Mouse (Mus musculus) limb, embryonic 15.5 days (tissue): ENCODE data around the gene Chst14. TPM values are rescaled to one million over a fixed set of nuclear protein-coding genes. Genes with fewer than 3 reads are reported as not detected.

ENCODE experiments used
- ATAC-seq: fragments of 200-750 bp; cut with Nextera tagmentation; 2 replicates; pipeline ENCODE4 v1.8.0; 2017; ENCODE audit warnings: low read depth, moderate TSS enrichment; ENCODE audit not compliant: insufficient number of reproducible peaks, low FRiP score, low TSS enrichment
- H3K27ac ChIP-seq: fragments of 300-500 bp; sonication (generic); 2 replicates; pipeline ENCODE4 v1.5.1; 2015; ENCODE audit warnings: moderate library complexity, mild to moderate bottlenecking, inconsistent platforms
- H3K27me3 ChIP-seq: fragments of 300-500 bp; sonication (generic); 2 replicates; pipeline ENCODE4 v1.6.1; 2015; ENCODE audit warnings: inconsistent platforms
- H3K36me3 ChIP-seq: fragments of 300-500 bp; sonication (generic); 2 replicates; pipeline ENCODE4 v1.6.1; 2015; ENCODE audit warnings: inconsistent platforms
- H3K4me1 ChIP-seq: fragments of 300-500 bp; sonication (generic); 2 replicates; pipeline ENCODE4 v1.6.1; 2015; ENCODE audit warnings: inconsistent platforms
- H3K4me2 ChIP-seq: fragments of 300-500 bp; sonication (generic); 2 replicates; pipeline ENCODE4 v1.6.1; 2015; ENCODE audit warnings: mild to moderate bottlenecking, inconsistent platforms
- H3K4me3 ChIP-seq: fragments of 300-500 bp; sonication (generic); 2 replicates; pipeline ENCODE4 v1.5.1; 2015; ENCODE audit warnings: mild to moderate bottlenecking, inconsistent platforms
- H3K9ac ChIP-seq: fragments of 300-500 bp; sonication (generic); 2 replicates; pipeline ENCODE4 v1.6.1; 2015; ENCODE audit warnings: inconsistent platforms
- H3K9me3 ChIP-seq: fragments of 300-500 bp; sonication (generic); 2 replicates; pipeline ENCODE4 v1.6.1; 2016; ENCODE audit warnings: inconsistent platforms
- WGBS: fragments of 180-500 bp; shearing (Covaris S2); methylation state at CpG from one replicate; pipeline ENCODE4 v1.1.7; 2015; 5-methylcytosine and 5-hydroxymethylcytosine counted together
- polyA plus RNA-seq: library from polyadenylated mRNA; unstranded; fragments of >200 nt; fragmentation: Nextera tagmentation; extraction: Ambion mirVana; gene quantifications from 2 replicates; pipeline ENCODE4 v1.2.1, GENCODE M21; 2015

Chst14 gene
- polyA plus RNA-seq, 1 experiment from 2014 or later = 47.0 TPM

DNA sequence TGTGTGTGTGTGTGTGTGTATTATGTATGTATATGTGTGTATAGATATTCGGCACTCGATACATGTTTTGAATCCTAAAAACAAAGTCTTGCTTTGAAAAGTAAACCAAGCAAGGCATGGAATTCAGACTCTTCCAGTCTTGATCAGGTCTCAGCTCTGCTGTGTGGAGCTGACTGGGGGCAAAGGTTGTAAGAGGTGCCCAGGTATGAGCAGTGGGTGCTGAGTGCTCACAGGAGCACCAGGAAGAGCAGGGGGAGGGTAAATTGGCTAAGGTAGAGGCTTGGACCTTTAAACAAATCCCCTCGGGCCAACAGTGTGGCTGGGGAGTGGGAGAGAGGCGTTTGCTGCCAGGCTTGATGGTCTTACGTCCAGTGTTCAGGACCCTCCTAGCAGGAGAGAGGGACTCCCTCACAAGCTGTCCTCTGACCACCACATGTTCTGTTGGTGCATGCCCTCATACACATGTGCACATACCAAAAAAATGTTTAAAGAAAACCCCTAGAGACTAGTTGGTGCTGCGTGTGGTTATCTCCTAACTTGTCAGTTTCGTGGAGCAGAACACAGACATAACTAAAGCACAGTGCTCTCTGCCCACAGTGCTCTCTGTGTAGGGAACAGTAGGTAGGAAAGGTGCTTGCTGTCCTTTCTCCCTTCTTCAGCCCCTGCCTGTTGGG lies 15.6 kb upstream of the Chst14 start:
- Histone ChIP-seq H3K27ac (no peak overlapping the region), H3K4me1 (peaks cover 18% of the 10 kb centered on the region), H3K36me3 (no peaks in the 10 kb centered on the region), H3K9ac (no peak overlapping the region), H3K4me3 (no peak overlapping the region), H3K27me3 (no peaks in the 10 kb centered on the region), H3K4me2 (no peak overlapping the region), H3K9me3 (no peaks in the 10 kb centered on the region)
- WGBS = 61% methylated on average over 7 of the region's 7 CpGs
- ATAC-seq = no peak

DNA sequence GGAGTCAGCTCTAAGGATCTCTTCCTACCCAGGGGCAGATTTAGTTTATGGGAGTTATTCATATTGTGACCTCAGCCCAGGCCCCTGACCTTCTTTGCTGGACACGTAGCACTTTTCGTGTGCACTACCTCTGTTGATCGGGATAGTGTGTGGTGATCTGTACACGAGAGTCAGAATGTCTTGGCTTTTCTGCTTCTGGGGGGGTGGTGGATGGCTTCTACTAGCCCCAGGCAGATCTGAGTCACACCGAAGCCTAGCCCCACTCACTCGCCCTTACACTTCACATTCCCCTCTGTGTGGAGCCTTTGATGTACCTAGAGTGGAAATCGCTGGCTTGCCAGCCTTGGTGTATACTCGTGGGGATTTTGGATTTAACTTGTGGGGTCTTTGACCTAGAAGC lies 13.6 kb upstream of the Chst14 start:
- Histone ChIP-seq H3K36me3 (peaks cover 11% of the 10 kb centered on the region), H3K27ac (no peak overlapping the region), H3K9me3 (no peaks in the 10 kb centered on the region), H3K4me2 (no peak overlapping the region), H3K9ac (no peak overlapping the region), H3K27me3 (no peaks in the 10 kb centered on the region), H3K4me1 (peaks cover 24% of the 10 kb centered on the region), H3K4me3 (no peak overlapping the region)
- no peak for ATAC-seq
- WGBS = 62% methylated on average over 8 of the region's 8 CpGs

DNA sequence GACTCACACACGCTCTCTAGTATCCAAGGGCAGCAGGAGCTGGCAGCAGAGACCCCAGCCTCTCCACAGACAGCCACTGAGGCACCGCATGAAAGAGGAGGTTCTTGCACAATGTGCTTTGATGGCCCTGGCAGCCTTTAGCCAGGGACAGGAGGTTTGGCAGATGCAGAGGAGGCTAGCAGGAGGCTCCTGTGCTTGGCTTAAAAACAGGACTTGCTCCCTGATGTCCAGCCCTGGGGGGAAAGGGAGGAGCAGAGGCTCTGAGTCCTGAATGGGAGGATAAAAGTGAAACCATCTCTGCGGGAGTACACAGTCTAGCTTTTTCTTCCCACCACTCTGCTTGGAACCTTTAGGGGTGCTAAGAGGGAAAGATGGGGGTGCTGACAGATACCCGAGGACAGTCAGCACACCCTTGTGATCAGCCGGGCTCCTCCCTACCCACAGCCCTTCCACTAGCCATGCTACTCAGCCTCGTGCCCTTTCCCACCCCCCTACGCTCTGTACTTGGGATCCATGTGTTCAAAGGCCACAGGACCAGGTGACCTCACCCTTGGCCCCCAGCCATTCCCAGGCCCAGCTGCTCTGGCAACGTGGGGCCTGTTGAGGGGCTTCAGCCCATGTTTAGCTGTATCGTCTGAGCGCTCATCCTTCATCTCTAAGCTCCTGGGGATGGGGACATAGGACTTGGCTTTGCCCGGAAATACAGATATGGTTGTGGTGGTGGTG lies 12.6 kb upstream of the Chst14 start:
- WGBS = 54% methylated on average over 11 of the region's 11 CpGs
- Histone ChIP-seq H3K4me3 (no peak overlapping the region), H3K9me3 (no peaks in the 10 kb centered on the region), H3K9ac (no peak overlapping the region), H3K4me2 (peak overlapping the region; percentile 3; the same call in 1 of the 2 replicates), H3K36me3 (peaks cover 12% of the 10 kb centered on the region), H3K4me1 (peaks cover 31% of the 10 kb centered on the region), H3K27me3 (no peaks in the 10 kb centered on the region), H3K27ac (no peak overlapping the region)
- no peak for ATAC-seq

DNA sequence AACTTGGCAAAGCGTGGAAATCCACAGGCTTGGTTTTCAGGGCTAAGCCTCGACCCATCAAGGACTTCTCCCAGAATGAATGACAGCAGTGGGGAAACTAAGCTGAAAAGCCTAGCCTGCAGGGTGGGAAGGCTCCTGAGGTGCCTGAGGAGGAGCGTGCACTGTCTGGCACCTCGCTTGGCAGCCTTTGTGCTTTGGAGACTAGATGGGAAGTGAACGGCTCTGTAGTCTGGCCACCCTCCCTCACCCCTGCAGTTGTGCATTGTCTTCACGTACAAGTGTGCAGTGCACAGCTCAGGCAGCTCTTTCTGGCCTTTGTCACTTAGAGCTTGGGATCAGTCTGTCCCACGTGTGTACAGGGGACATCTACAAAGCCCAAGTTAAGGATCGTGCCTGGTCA lies 11.6 kb upstream of the Chst14 start:
- H3K9me3 ChIP-seq = no peaks in the 10 kb centered on the region
- H3K27ac ChIP-seq = no peak overlapping the region
- no peak overlapping the region for H3K9ac ChIP-seq
- peaks cover 19% of the 10 kb centered on the region for H3K36me3 ChIP-seq
- no peaks in the 10 kb centered on the region for H3K27me3 ChIP-seq
- no peak for ATAC-seq
- WGBS = 60% methylated on average over 8 of the region's 8 CpGs
- H3K4me3 ChIP-seq = no peak overlapping the region
- peaks cover 31% of the 10 kb centered on the region for H3K4me1 ChIP-seq
- no peak overlapping the region for H3K4me2 ChIP-seq

DNA sequence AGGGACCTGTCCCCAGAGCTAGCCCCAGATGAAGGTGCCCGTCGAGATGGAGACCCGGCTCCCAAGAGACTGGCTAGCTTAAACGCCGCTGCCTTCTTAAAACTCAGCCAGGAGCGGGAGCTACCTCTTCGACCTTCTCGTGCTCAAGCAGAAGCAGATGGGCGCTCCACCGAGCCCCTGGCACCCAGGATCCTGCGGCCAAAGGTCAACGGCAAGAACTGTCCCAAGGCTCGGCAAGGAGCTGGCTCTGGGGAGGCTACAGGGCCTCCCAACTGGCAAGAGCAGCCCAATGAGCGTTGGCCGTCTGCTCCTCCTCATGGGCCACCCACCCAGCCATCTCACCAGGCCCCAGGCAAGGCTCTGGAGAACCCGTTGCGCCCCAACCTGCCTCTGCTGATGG lies 9.9 kb upstream of the Chst14 start:
- no peak for ATAC-seq
- Histone ChIP-seq H3K4me3 (no peak overlapping the region), H3K4me1 (peaks cover 31% of the 10 kb centered on the region), H3K27me3 (no peaks in the 10 kb centered on the region), H3K4me2 (no peak overlapping the region), H3K9me3 (no peaks in the 10 kb centered on the region), H3K9ac (0 out of 2 replicates have a peak overlapping the region, but pooled peaks have one; percentile 23), H3K36me3 (peaks cover 34% of the 10 kb centered on the region), H3K27ac (no peak overlapping the region)
- WGBS = 90% methylated on average over 17 of the region's 17 CpGs

DNA sequence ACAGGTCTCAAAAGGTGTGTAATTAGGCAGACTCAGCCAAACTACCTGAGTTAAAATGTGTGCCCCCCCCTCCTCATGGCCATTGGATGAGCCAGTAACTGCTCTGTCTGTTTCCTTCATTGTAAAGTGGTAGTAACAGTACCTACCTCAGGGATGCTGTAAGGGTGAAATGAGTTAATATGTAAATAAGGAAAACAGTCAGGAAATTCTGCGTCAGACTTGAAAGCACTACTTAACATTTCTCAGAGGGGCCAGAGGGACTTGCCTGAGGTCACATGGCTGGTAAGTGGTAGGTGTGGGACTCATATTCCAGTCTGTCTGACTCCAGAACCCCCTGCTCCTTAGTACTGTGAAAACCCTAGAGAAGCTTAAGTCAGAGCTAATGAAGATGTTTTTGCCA lies 7.8 kb upstream of the Chst14 start:
- Histone ChIP-seq H3K4me2 (no peak overlapping the region), H3K4me3 (no peak overlapping the region), H3K4me1 (peaks cover 24% of the 10 kb centered on the region), H3K27ac (no peak overlapping the region), H3K9me3 (no peaks in the 10 kb centered on the region), H3K9ac (no peak overlapping the region), H3K27me3 (no peaks in the 10 kb centered on the region), H3K36me3 (peaks cover 51% of the 10 kb centered on the region)
- no peak for ATAC-seq
- 22% methylated on average over 1 of the region's 1 CpGs for WGBS

DNA sequence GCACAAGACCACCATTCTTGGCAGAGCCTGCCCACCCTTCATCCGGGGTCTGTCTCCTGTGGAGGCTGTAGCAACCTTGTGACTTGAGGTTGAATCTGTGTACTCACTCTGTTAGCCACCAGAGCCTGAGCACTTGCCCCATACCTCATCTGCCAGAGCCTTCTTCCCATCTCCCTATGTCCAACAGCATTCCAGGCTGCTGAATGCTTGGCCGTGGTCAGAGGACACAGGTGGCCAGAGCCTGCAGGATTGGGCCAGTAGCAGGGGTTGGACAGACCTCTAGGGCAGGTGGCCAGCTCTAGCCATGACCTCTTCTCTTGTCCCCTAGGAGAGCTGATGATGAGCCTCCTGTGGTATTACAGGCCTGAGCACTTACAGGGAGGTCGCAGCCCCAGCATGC lies 5.9 kb upstream of the Chst14 start:
- Histone ChIP-seq H3K4me2 (no peak overlapping the region), H3K4me3 (no peak overlapping the region)
- no peak for ATAC-seq

DNA sequence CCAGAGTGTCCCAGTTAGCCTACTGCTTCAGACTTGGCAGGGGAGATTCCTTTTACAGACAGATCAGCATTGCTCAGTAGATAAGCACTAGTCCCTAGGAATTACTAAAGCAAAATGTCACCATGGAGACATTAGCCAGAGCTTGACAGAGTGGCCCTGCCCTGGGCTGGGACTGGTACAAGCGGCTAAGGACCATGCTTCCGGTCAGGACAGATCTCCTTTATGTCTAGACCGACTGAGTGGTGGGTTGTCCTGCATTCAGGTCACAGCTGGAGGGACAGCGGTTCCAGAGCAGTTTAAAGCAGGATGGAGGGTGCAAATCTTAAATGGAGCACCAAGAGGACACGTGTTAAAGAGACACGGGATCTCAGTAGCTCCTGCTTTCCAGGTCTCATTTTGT lies 344 bp upstream of the Chst14 start:
- Histone ChIP-seq H3K27me3 (no peaks in the 10 kb centered on the region), H3K27ac (0 out of 2 replicates have a peak overlapping the region, but pooled peaks have one; percentile 0), H3K9ac (peak overlapping the region; percentile 88), H3K4me3 (peak overlapping the region; percentile 76), H3K4me1 (peaks cover 29% of the 10 kb centered on the region), H3K9me3 (no peaks in the 10 kb centered on the region), H3K36me3 (peaks cover 23% of the 10 kb centered on the region), H3K4me2 (peak overlapping the region; percentile 79)
- WGBS = under 1% methylated on average over 6 of the region's 6 CpGs
- peak; percentile 37 for ATAC-seq

More for the DNA sequence above, 5.9 kb upstream of the Chst14 start:
- Histone ChIP-seq H3K27me3 (no peaks in the 10 kb centered on the region), H3K4me1 (peaks cover 12% of the 10 kb centered on the region), H3K36me3 (peaks cover 52% of the 10 kb centered on the region), H3K9ac (no peak overlapping the region), H3K27ac (no peak overlapping the region), H3K9me3 (no peaks in the 10 kb centered on the region)
- 74% methylated on average over 3 of the region's 3 CpGs for WGBS

DNA sequence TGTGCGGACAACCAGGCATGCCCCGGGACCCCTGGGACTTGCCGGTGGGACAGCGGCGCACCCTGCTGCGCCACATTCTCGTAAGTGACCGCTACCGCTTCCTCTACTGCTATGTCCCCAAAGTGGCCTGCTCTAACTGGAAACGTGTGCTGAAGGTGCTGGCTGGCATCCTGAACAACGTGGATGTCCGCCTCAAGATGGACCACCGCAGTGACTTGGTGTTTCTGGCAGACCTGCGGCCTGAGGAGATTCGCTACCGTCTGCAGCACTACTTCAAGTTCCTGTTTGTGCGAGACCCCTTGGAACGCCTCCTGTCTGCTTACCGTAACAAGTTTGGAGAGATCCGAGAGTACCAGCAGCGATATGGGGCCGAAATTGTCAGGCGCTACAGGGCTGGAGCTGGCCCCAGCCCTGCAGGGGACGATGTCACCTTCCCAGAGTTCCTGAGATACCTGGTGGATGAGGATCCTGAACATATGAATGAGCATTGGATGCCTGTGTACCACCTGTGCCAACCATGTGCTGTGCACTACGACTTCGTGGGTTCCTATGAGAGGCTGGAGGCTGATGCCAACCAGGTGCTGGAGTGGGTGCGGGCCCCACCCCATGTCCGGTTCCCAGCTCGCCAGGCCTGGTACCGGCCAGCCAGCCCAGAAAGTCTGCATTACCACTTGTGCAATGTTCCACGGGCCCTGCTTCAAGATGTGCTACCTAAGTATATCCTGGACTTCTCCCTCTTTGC lies 873 bp downstream of the Chst14 start:
- Histone ChIP-seq H3K27ac (peak overlapping the region; percentile 78), H3K27me3 (no peaks in the 10 kb centered on the region), H3K9ac (peak overlapping the region; percentile 88), H3K36me3 (peaks cover 13% of the 10 kb centered on the region; the same call in 1 of the 2 replicates), H3K4me1 (peaks cover 29% of the 10 kb centered on the region), H3K9me3 (no peaks in the 10 kb centered on the region), H3K4me2 (peak overlapping the region; percentile 79), H3K4me3 (peak overlapping the region; percentile 76)
- 20% methylated on average over 31 of the region's 31 CpGs for WGBS
- no peak for ATAC-seq

DNA sequence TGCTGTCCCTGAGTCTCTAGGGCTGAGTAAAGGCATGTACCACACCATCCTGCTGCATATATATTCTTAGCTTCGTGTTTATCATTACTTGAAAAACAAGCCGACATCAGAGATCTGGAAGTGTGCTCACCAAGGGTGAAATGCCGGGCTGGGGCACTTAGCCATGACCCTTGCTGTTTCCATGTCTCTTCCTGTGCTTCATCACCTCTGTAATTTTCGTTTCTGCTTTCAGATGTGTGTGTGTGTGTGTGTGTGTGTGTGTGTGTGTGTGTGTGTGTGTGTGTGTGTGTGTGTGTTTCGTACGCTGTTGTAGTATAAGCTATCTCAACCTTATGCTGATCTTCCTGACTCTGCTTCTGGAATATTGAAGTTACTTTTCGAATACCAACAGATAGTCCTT lies 15.0 kb downstream of the Chst14 start:
- Histone ChIP-seq H3K27ac (no peak overlapping the region), H3K36me3 (no peaks in the 10 kb centered on the region), H3K4me2 (no peak overlapping the region), H3K4me3 (no peak overlapping the region), H3K9ac (no peak overlapping the region), H3K4me1 (peaks cover 6% of the 10 kb centered on the region; the same call in 1 of the 2 replicates), H3K9me3 (no peaks in the 10 kb centered on the region), H3K27me3 (no peaks in the 10 kb centered on the region)
- 72% methylated on average over 7 of the region's 7 CpGs for WGBS
- ATAC-seq = no peak

DNA sequence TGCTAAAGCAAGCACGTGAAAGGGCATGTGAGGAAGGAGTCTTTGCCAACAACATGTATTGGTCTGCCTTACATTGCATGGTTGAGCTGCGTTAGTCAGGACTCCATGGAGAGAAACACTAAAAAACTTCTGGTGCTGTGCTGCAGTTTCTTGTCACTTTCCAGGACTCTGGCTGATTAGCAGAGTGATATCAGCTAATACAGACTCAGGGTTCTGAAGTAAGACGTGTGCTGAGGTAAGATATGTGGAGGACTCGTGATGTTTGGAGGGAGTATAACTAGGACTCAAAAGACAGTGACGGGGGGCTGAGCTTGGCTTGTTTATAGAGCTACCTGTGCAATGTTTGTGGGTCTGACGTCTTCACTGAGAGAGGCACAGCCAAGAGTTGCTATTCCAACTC lies 16.9 kb downstream of the Chst14 start:
- Histone ChIP-seq H3K27me3 (0 out of 2 replicates have a peak, but pooled peaks cover 3% of the 10 kb centered on the region), H3K9ac (no peak overlapping the region), H3K4me3 (no peak overlapping the region), H3K27ac (no peak overlapping the region), H3K9me3 (no peaks in the 10 kb centered on the region), H3K36me3 (no peaks in the 10 kb centered on the region), H3K4me1 (peaks cover 6% of the 10 kb centered on the region; the same call in 1 of the 2 replicates), H3K4me2 (no peak overlapping the region)
- ATAC-seq = no peak
- 86% methylated on average over 6 of the region's 6 CpGs for WGBS

DNA sequence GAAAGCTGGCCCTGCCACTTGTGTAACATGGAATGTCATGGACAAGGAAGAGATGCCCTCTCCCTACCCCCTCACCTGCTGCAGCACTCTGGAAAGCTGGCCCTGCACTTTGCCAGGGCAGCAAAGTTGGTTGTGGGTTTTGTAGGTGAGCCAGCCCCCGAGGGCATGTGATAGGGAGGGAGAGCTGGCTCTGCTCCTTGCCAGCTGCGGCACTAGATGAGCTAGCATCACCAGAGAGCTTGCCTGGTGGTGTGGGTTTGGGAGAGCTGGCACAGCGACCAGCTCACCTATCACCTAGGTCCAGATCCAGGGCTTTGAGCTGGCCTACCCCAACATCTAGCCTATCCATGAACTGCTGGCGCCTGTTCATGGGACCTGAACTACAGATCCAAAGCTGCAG lies 22.5 kb downstream of the Chst14 start:
- no peak for ATAC-seq
- 68% methylated on average over 4 of the region's 4 CpGs for WGBS
- Histone ChIP-seq H3K4me3 (no peak overlapping the region), H3K27me3 (0 out of 2 replicates have a peak, but pooled peaks cover 3% of the 10 kb centered on the region), H3K4me1 (peaks cover 6% of the 10 kb centered on the region; the same call in 1 of the 2 replicates), H3K9me3 (no peaks in the 10 kb centered on the region), H3K36me3 (no peaks in the 10 kb centered on the region), H3K27ac (no peak overlapping the region), H3K9ac (no peak overlapping the region), H3K4me2 (no peak overlapping the region)
